Mouse (Mus musculus) CH12.LX (cell line): Measurements from ENCODE around the gene Zfp213. TPM values are rescaled to one million over a fixed set of nuclear protein-coding genes. Genes with fewer than 3 reads are reported as not detected.

ENCODE experiments used
- DNase-seq: peaks from one replicate; pipeline ENCODE4 v3.0.0-alpha.2; 2013; ENCODE audit errors: extremely low read depth
- H3K27ac ChIP-seq: 2 replicates; pipeline ENCODE4 v1.5.1; 2012; ENCODE audit warnings: low read depth, mild to moderate bottlenecking, control low read depth, moderate library complexity; ENCODE audit not compliant: insufficient read depth
- H3K27me3 ChIP-seq: replicated peaks from 2 replicates; pipeline ENCODE3; 2012; ENCODE audit warnings: inconsistent platforms
- H3K36me3 ChIP-seq, 2 experiments: replicated peaks in 1 of 2; 2 replicates each; pipeline versions ENCODE3 to v1.6.1; 2012; ENCODE audit warnings: inconsistent platforms in 1 of 2, low read length in 1 of 2, mild to moderate bottlenecking in 1 of 2, mixed read lengths in 1 of 2, moderate library complexity in 1 of 2; ENCODE audit not compliant: control insufficient read depth in 1 of 2, insufficient read depth in 1 of 2
- H3K4me1 ChIP-seq, 2 experiments: 2 replicates each; pipeline ENCODE4 v1.6.1; 2012; ENCODE audit warnings: inconsistent platforms in 1 of 2, moderate library complexity in 1 of 2; ENCODE audit not compliant: insufficient read depth in 2 of 2, control insufficient read depth in 1 of 2
- H3K4me2 ChIP-seq: 2 replicates; pipeline ENCODE4 v1.6.1; 2012; ENCODE audit warnings: low read depth, mild to moderate bottlenecking, control low read depth; ENCODE audit not compliant: poor library complexity, insufficient read depth, severe bottlenecking
- H3K4me3 ChIP-seq, 3 experiments: fragments of 150-350 bp in 1 of 3; sonication (generic) in 1 of 3; replicated peaks in 1 of 3; 2 replicates each; pipeline versions ENCODE3 to v1.5.1; 2011 to 2012; ENCODE audit warnings: low read depth in 2 of 3, low read length in 2 of 3, mild to moderate bottlenecking in 2 of 3, moderate library complexity in 2 of 3, control low read depth in 1 of 3, improper control_type of control experiment in 1 of 3, inconsistent platforms in 1 of 3, mixed read lengths in 1 of 3; ENCODE audit not compliant: poor library complexity in 1 of 3
- H3K79me2 ChIP-seq: replicated peaks from 2 replicates; pipeline ENCODE4 v1.6.1; 2012; ENCODE audit warnings: mild to moderate bottlenecking, moderate library complexity; ENCODE audit not compliant: control insufficient read depth, poor library complexity, insufficient read depth, severe bottlenecking; ENCODE audit errors: extremely low read depth
- H3K9ac ChIP-seq: 2 replicates; pipeline ENCODE4 v1.6.1; 2012; ENCODE audit warnings: low read depth, mild to moderate bottlenecking, control low read depth, moderate library complexity; ENCODE audit not compliant: insufficient read depth
- H3K9me3 ChIP-seq: replicated peaks from 2 replicates; pipeline ENCODE3; 2012; ENCODE audit warnings: low read length, inconsistent platforms, mixed read lengths
- CHD1 ChIP-seq: IDR thresholded peaks from 2 replicates; pipeline ENCODE4 v1.6.1; 2012; ENCODE audit warnings: low read depth, low read length, improper control_type of control experiment, inconsistent platforms
- CHD2 ChIP-seq: IDR thresholded peaks from 2 replicates; pipeline ENCODE4 v1.6.1; 2011; ENCODE audit warnings: low read length, improper control_type of control experiment
- ELF1 ChIP-seq: IDR thresholded peaks from 2 replicates; pipeline ENCODE4 v1.6.1; 2014; ENCODE audit warnings: low read depth, mild to moderate bottlenecking, inconsistent platforms, low read length, improper control_type of control experiment
- ETS1 ChIP-seq: conservative IDR thresholded peaks from 2 replicates; pipeline ENCODE4 v1.6.1; 2012; ENCODE audit warnings: low read depth, mild to moderate bottlenecking, inconsistent platforms, low read length, improper control_type of control experiment, moderate library complexity
- HCFC1 ChIP-seq: IDR thresholded peaks from 2 replicates; pipeline ENCODE4 v1.6.1; 2012; ENCODE audit warnings: low read depth, mild to moderate bottlenecking, inconsistent platforms, low read length, improper control_type of control experiment
- JUN ChIP-seq: IDR thresholded peaks from 2 replicates; pipeline ENCODE4 v1.6.1; 2011; ENCODE audit warnings: low read depth, mild to moderate bottlenecking, low read length, improper control_type of control experiment, moderate library complexity; ENCODE audit not compliant: insufficient read depth
- JUND ChIP-seq: conservative IDR thresholded peaks from 2 replicates; pipeline ENCODE4 v1.6.1; 2011; ENCODE audit warnings: low read depth, low read length, improper control_type of control experiment
- MAFK ChIP-seq: IDR thresholded peaks from 2 replicates; pipeline ENCODE4 v1.6.1; 2011; ENCODE audit warnings: low read length, improper control_type of control experiment; ENCODE audit not compliant: insufficient replicate concordance
- MAX ChIP-seq: IDR thresholded peaks from 2 replicates; pipeline ENCODE4 v1.6.1; 2011; ENCODE audit warnings: low read length, improper control_type of control experiment
- MAZ ChIP-seq: IDR thresholded peaks from 2 replicates; pipeline ENCODE4 v1.6.1; 2012; ENCODE audit warnings: low read depth, mild to moderate bottlenecking, inconsistent platforms, low read length, improper control_type of control experiment, moderate library complexity
- MXI1 ChIP-seq: IDR thresholded peaks from 2 replicates; pipeline ENCODE4 v1.6.1; 2011; ENCODE audit warnings: mild to moderate bottlenecking, low read depth, low read length, improper control_type of control experiment
- NELFE ChIP-seq: IDR thresholded peaks from 2 replicates; pipeline ENCODE4 v1.6.1; 2011; ENCODE audit warnings: low read depth, low read length, improper control_type of control experiment
- NRF1 ChIP-seq: IDR thresholded peaks from 2 replicates; pipeline ENCODE4 v1.6.1; 2014; ENCODE audit warnings: low read depth, mild to moderate bottlenecking, inconsistent platforms, low read length, improper control_type of control experiment, moderate library complexity
- PAX5 ChIP-seq: IDR thresholded peaks from 2 replicates; pipeline ENCODE4 v1.6.1; 2012; ENCODE audit warnings: low read length, inconsistent platforms, mixed read lengths
- POLR2A ChIP-seq: IDR thresholded peaks from 2 replicates; pipeline ENCODE4 v1.6.1; 2011; ENCODE audit warnings: low read depth, mild to moderate bottlenecking, improper control_type of control experiment, low read length
- POLR2AphosphoS2 ChIP-seq: IDR thresholded peaks from 2 replicates; pipeline ENCODE4 v1.6.1; 2011; ENCODE audit warnings: low read depth, low read length, improper control_type of control experiment
- SIN3A ChIP-seq: IDR thresholded peaks from 2 replicates; pipeline ENCODE4 v1.6.1; 2012; ENCODE audit warnings: low read length, improper control_type of control experiment, inconsistent platforms
- SMC3 ChIP-seq: IDR thresholded peaks from 2 replicates; pipeline ENCODE4 v1.6.1; 2011; ENCODE audit warnings: low read depth, low read length, improper control_type of control experiment
- TBP ChIP-seq: conservative IDR thresholded peaks from 2 replicates; pipeline ENCODE4 v1.6.1; 2011; ENCODE audit warnings: low read depth, low read length, improper control_type of control experiment
- TCF12 ChIP-seq: IDR thresholded peaks from 2 replicates; pipeline ENCODE4 v1.6.1; 2014; ENCODE audit warnings: low read depth, mild to moderate bottlenecking, inconsistent platforms, low read length, improper control_type of control experiment
- ZC3H11A ChIP-seq: IDR thresholded peaks from 2 replicates; pipeline ENCODE4 v1.6.1; 2012; ENCODE audit warnings: low read depth, mild to moderate bottlenecking, inconsistent platforms, low read length, improper control_type of control experiment
- ZMIZ1 ChIP-seq: IDR thresholded peaks from 2 replicates; pipeline ENCODE4 v1.6.1; 2012; ENCODE audit warnings: low read depth, mild to moderate bottlenecking, inconsistent platforms, low read length, improper control_type of control experiment
- dilution Hi-C: fragments of 300-500 bp; cut with MboI; formaldehyde crosslinking; loops from 2 replicates; pipeline ENCODE4 v1.14.3; 2020; ENCODE audit warnings: low sequenced_read_pairs; ENCODE audit not compliant: extremely low pct_unique_long_range_greater_than_20kb, extremely low pct_ligation_motif_present
- in situ Hi-C: fragments of 300-500 bp; cut with MboI; formaldehyde crosslinking; loops from 3 replicates; pipeline ENCODE4 v1.14.3; 2019; ENCODE audit warnings: low sequenced_read_pairs, low pct_ligation_motif_present, low pct_unique_long_range_greater_than_20kb, mixed read lengths
- polyA plus RNA-seq: library from polyadenylated mRNA; unstranded; fragments of >175 nt; gene quantifications from 2 replicates; pipeline ENCODE4 v1.2.1, GENCODE M21; 2012; ENCODE audit warnings: low read depth; ENCODE audit not compliant: insufficient read length
- total RNA-seq, 2 experiments: library from RNA; depleted of rRNA; stranded (reverse); fragments of 300-350 nt in 1 of 2; fragments of >200 nt in 1 of 2; gene quantifications; 2 replicates each; pipeline ENCODE4 v1.2.3; 2012 to 2014

The Zfp213 gene
- total and polyA plus RNA-seq, 3 experiments = 8.0 to 10.9 (median 9.4) TPM

GRCm38 (mm10) chr17:23599605-23600063, 35.6 kb upstream of the Zfp213 start:
- Histone ChIP-seq H3K79me2 (no peaks in the 10 kb centered on the region), H3K27me3 (peaks cover 61% of the 10 kb centered on the region), H3K4me2 (peak overlapping the region; percentile 72), H3K36me3 (no peaks in the 10 kb centered on the region), H3K27ac (no peak overlapping the region), H3K9me3 (no peaks in the 10 kb centered on the region), H3K9ac (peak overlapping the region; percentile 71), H3K4me1 (peaks cover 13 to 14% of the 10 kb centered on the region in 2 experiments), H3K4me3 (peak overlapping the region; percentile 49 to 58 (median 56))
- TF ChIP-seq MXI1 (0 out of 2 replicates have a peak, but pooled peaks have one; percentile 21), PAX5 (no peak), SIN3A (0 out of 2 replicates have a peak, but pooled peaks have one; percentile 39), CHD1 (peak; percentile 50; the same call in 1 of the 2 replicates), MAX (0 out of 2 replicates have a peak, but pooled peaks have one; percentile 13), MAFK (no peak)
- in situ Hi-C loops = loop anchor here (5.0 kb wide), 1 partner anchor 32 kb away; no protein-coding TSS in a partner anchor
- dilution Hi-C loops = no loop called here
- no peak for DNase-seq

GRCm38 (mm10) chr17:23598582-23599552, 34.8 kb upstream of the Zfp213 start, which contains the start of gene Zfp13:
Gene Zfp13 (minus strand): TSS chr17:23599487.
- dilution Hi-C loops = no loop called here
- peaks cover 54% of the 10 kb centered on the region for H3K27me3 ChIP-seq
- no peaks in the 10 kb centered on the region for H3K79me2 ChIP-seq
- no peaks in the 10 kb centered on the region for H3K36me3 ChIP-seq
- peaks cover 13 to 14% of the 10 kb centered on the region in 2 experiments for H3K4me1 ChIP-seq
- peak within 1 kb of the TSS; percentile 72 for H3K4me2 ChIP-seq
- TF ChIP-seq SIN3A (peak; percentile 54; the same call in 1 of the 2 replicates), POLR2AphosphoS2 (peak; percentile 70; the same call in 1 of the 2 replicates), PAX5 (no peak), MAX (0 out of 2 replicates have a peak, but pooled peaks have one; percentile 22), NELFE (peak; percentile 90), TCF12 (peak; percentile 45), POLR2A (peak; percentile 95), ETS1 (0 out of 2 replicates have a peak, but pooled peaks have one; percentile 32), HCFC1 (peak; percentile 47; the same call in 1 of the 2 replicates), MAZ (peak; percentile 49; the same call in 1 of the 2 replicates), ELF1 (peak; percentile 75), ZC3H11A (no peak), TBP (peak; percentile 73), CHD1 (0 out of 2 replicates have a peak, but pooled peaks have one; percentile 19), SMC3 (no peak), JUND (no peak), ZMIZ1 (peak; percentile 57; the same call in 1 of the 2 replicates), MXI1 (peak; percentile 11; the same call in 1 of the 2 replicates), CHD2 (peak; percentile 54; the same call in 1 of the 2 replicates), JUN (no peak), NRF1 (no peak)
- DNase-seq = peak; percentile 92
- H3K9me3 ChIP-seq = no peaks in the 10 kb centered on the region
- peak within 1 kb of the TSS; percentile 71 for H3K9ac ChIP-seq
- peak within 1 kb of the TSS; percentile 43 for H3K27ac ChIP-seq
- peak within 1 kb of the TSS; percentile 49 to 58 (median 56) for H3K4me3 ChIP-seq
- in situ Hi-C loops = no loop called here
